Mouse (Mus musculus) embryo, embryonic 9.5 days (tissue): ENCODE measurements around the gene Kcnab3.

ENCODE experiments used
- DNase-seq: peaks from one replicate; pipeline ENCODE4 v3.0.0-alpha.2; 2017; ENCODE audit errors: extremely low spot score

Gene Kcnab3

GRCm38 (mm10) chr11:69369990-69370816 lies 44.1 kb downstream of the Kcnab3 start:
- no peak for DNase-seq

GRCm38 (mm10) chr11:69370817-69371215 lies 44.8 kb downstream of the Kcnab3 start:
- DNase-seq = peak; percentile 37

GRCm38 (mm10) chr11:69371601-69372000 lies 45.5 kb downstream of the Kcnab3 start:
- peak; percentile 40 for DNase-seq

- DNase-seq = peak; percentile 26
These were observed 46.2 kb downstream of the Kcnab3 start for GRCm38 (mm10) chr11:69372056-69372779.

- no peak for DNase-seq
These were observed 46.7 kb downstream of the Kcnab3 start for GRCm38 (mm10) chr11:69372780-69373170.

GRCm38 (mm10) chr11:69373223-69373965 lies 47.3 kb downstream of the Kcnab3 start:
- DNase-seq = no peak

- no peak for DNase-seq
These were observed 49.6 kb downstream of the Kcnab3 start for GRCm38 (mm10) chr11:69375646-69376045.

GRCm38 (mm10) chr11:69377766-69378165 lies 51.7 kb downstream of the Kcnab3 start:
- no peak for DNase-seq

GRCm38 (mm10) chr11:69379600-69379999 lies 53.5 kb downstream of the Kcnab3 start:
- no peak for DNase-seq

- DNase-seq = no peak
These were observed 55.3 kb downstream of the Kcnab3 start for GRCm38 (mm10) chr11:69381356-69381755.
